Mouse (Mus musculus): ENCODE data around the gene Dad1. TPM values are rescaled to one million over a fixed set of nuclear protein-coding genes. Genes with fewer than 3 reads are reported as not detected.
A peak's percentile ranks its signal among the peaks of the same experiment; 100 is the strongest.

The Dad1 gene
- total and polyA plus RNA-seq, 3 experiments, result 17.0 to 226 (median 115) TPM

DNA sequence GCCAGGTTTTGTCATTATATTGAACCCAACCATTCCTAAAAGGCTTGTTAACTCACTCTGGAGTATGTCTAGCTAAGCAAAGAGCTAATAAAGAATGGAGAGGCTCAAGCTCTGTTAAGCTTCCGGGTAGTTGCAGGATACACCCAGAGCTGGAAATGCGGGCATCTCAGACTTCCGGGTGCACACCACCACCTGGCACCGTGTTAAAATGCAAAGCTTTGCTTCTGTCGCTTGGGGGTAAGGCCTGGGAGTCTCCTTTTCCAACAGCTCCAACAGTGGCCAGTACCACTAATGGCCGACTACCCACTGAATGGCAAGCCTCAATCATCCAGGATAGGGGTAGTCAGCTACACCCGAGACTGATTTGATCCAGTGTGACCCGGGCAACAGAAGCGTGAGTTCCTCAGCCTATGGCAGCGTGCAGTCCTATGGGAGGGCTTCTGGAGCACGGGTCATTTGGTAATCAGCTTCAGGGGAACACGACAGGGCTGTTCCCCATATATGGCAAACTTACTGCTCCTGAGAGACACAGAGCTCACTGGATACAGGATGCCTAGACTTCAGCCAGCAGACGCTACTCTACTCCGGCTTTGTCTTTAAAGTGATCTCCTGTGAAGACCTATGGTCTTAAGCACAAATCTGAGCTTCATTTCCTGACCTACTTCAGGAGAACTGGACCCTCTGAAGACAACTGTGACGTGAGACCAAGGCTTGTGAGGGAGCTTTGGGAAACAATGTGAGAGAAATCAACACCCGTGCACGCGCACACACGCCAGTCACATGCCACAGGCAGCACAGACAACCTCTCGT lies 19.5 kb downstream of the Dad1 start:
- TF ChIP-seq POLR2AphosphoS5 (IDR thresholded peaks at IDR 0.05; ENCODE audit: insufficient replicate concordance, low read depth, low read length) (no peak), CTCF (IDR thresholded peaks at IDR 0.05; ENCODE audit: low read depth, low read length) (no peak)
- H3K4me1 ChIP-seq (ENCODE audit: insufficient read depth, low read depth, low read length), result peaks cover 38% of the 10 kb centered on the region
- peaks cover 61% of the 10 kb centered on the region for H3K36me3 ChIP-seq (replicated peaks)
- ATAC-seq (ENCODE audit: extremely low read depth, insufficient number of reproducible peaks, low FRiP score, poor library complexity, severe bottlenecking) (no peak), DNase-seq (ENCODE audit: low spot score) (no peak)
- H3K4me3 ChIP-seq (ENCODE audit: low read depth, low read length), result no peak overlapping the region
- H3K27me3 ChIP-seq (ENCODE audit: insufficient read depth, low read length), result no peaks in the 10 kb centered on the region
- no peaks in the 10 kb centered on the region for H3K9me3 ChIP-seq (replicated peaks)

DNA sequence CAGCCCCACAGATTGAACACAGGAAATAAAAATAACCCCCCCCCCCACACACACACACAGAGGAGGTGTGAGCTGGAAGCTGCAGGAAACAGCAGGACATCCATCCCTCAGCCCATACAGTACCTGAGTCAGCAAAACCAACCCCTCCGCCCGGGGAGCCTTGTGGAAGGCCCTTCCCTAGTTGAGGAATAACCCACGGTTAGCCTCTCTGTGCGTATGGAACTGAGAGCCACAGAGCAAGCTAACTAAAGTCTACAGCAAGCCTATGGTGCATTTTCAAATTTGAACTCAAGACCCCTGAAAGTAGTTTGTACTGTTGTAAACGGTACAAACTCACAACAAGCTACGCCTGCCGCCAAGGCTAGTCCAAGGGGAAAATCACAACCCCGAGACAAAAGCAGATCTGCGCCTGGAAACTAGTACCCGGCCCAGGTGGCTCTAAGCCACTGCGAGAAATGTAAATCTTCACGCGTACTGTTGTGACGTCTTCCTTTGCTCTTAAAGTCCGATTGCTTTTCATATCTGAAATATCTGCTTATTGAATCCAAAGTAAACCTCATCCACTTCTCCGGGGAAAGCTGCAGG lies 20.3 kb downstream of the Dad1 start:
- H3K9me3 ChIP-seq (replicated peaks), result no peaks in the 10 kb centered on the region
- TF ChIP-seq GATA1 (IDR thresholded peaks at IDR 0.05; ENCODE audit: borderline replicate concordance, low read length) (no peak), TAL1 (conservative IDR thresholded peaks at IDR 0.05; ENCODE audit: low read depth, low read length) (no peak), CTCF (IDR thresholded peaks at IDR 0.05; ENCODE audit: low read depth, low read length) (no peak), GATA2 (IDR thresholded peaks at IDR 0.05; ENCODE audit: borderline replicate concordance, low read depth, low read length) (no peak), POLR2AphosphoS5 (IDR thresholded peaks at IDR 0.05; ENCODE audit: insufficient replicate concordance, low read depth, low read length) (no peak)
- H3K4me3 ChIP-seq (ENCODE audit: low read depth, low read length), result no peak overlapping the region; the same call in 1 of the 2 replicates
- DNase-seq (ENCODE audit: low spot score) (no peak), ATAC-seq (ENCODE audit: extremely low read depth, insufficient number of reproducible peaks, low FRiP score, poor library complexity, severe bottlenecking) (no peak)
- peaks cover 54% of the 10 kb centered on the region for H3K36me3 ChIP-seq (replicated peaks)
- H3K27me3 ChIP-seq (ENCODE audit: insufficient read depth, low read length), result no peaks in the 10 kb centered on the region
- H3K4me1 ChIP-seq (ENCODE audit: insufficient read depth, low read depth, low read length), result peaks cover 44% of the 10 kb centered on the region

DNA sequence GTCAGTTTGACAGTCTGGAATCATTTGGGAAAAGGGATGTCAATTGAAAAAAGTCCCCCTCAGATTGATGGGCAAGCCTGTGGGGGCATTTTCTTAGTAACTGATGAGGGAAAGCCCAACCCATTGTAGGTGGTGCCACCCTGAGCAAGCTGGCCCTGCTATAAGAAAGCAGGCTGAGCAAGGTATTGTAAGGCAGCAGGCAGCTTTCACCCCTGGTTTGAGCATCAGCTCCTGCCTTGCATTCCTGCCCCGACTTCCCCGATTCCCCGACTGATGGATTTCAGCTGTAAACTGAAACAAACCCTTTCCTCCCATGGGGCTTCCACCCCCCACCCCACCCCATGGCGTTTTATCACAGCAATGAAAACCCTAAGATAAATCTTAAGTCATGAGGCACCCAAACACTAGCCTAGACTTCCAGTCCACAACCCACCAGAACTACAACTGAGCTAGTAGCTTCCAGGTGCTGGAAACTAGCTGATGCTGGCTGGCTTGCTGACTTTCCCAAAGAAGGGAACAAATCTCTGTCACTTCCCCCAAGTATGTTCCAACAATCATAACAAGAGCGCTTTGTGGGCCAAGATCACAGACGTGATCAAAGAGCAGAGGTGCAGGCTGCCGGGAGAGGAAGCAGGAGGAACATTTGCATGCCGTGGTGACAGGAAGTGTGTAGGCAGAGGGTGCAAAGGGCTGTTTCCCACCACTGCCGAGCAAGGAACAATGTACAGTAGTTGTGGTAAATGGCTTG lies 20.9 kb downstream of the Dad1 start:
- peak; percentile 46 for DNase-seq (ENCODE audit: low spot score)
- H3K4me1 ChIP-seq (ENCODE audit: insufficient read depth, low read depth, low read length), result peaks cover 50% of the 10 kb centered on the region
- H3K4me3 ChIP-seq (ENCODE audit: low read depth, low read length), result peak overlapping the region; percentile 45; the same call in 1 of the 2 replicates
- H3K9me3 ChIP-seq (replicated peaks), result no peaks in the 10 kb centered on the region
- no peaks in the 10 kb centered on the region for H3K27me3 ChIP-seq (ENCODE audit: insufficient read depth, low read length)
- H3K36me3 ChIP-seq (replicated peaks), result peaks cover 49% of the 10 kb centered on the region
- peak; percentile 36 for ATAC-seq (ENCODE audit: extremely low read depth, insufficient number of reproducible peaks, low FRiP score, poor library complexity, severe bottlenecking)
- no peak for TF ChIP-seq CTCF (IDR thresholded peaks at IDR 0.05; ENCODE audit: low read depth, low read length)
- TF ChIP-seq POLR2AphosphoS5 (IDR thresholded peaks at IDR 0.05; ENCODE audit: insufficient replicate concordance, low read depth, low read length), result no peak
- no peak for TF ChIP-seq GATA2 (IDR thresholded peaks at IDR 0.05; ENCODE audit: borderline replicate concordance, low read depth, low read length)
- no peak for TF ChIP-seq TAL1 (conservative IDR thresholded peaks at IDR 0.05; ENCODE audit: low read depth, low read length)
- TF ChIP-seq GATA1 (IDR thresholded peaks at IDR 0.05; ENCODE audit: borderline replicate concordance, low read length), result no peak

DNA sequence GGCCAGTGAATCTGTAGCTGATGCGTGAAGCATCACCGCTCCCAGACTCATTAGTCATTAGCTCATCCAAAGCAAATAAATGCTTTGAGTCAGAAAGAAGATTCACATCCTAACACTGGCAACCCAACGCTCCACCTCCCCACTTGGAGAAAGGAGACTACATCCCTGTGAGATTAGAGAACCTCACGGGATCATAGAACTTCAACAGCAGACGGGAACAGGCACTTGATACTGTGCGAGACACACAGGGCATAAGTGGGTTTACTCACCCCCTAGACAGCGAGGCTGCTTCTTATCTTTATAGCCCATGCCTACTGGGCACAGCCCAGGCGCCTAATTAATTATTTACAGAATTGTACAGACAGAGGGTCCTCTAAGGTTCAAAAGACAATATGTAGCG lies 21.8 kb downstream of the Dad1 start:
- TF ChIP-seq POLR2AphosphoS5 (IDR thresholded peaks at IDR 0.05; ENCODE audit: insufficient replicate concordance, low read depth, low read length) (no peak), GATA2 (IDR thresholded peaks at IDR 0.05; ENCODE audit: borderline replicate concordance, low read depth, low read length) (no peak), GATA1 (IDR thresholded peaks at IDR 0.05; ENCODE audit: borderline replicate concordance, low read length) (no peak), TAL1 (conservative IDR thresholded peaks at IDR 0.05; ENCODE audit: low read depth, low read length) (peak; percentile 42; the same call in 1 of the 2 replicates), CTCF (IDR thresholded peaks at IDR 0.05; ENCODE audit: low read depth, low read length) (no peak)
- peak; percentile 37; the same call in 1 of the 2 replicates for ATAC-seq (ENCODE audit: extremely low read depth, insufficient number of reproducible peaks, low FRiP score, poor library complexity, severe bottlenecking)
- H3K4me1 ChIP-seq (ENCODE audit: insufficient read depth, low read depth, low read length), result peaks cover 58% of the 10 kb centered on the region

DNA sequence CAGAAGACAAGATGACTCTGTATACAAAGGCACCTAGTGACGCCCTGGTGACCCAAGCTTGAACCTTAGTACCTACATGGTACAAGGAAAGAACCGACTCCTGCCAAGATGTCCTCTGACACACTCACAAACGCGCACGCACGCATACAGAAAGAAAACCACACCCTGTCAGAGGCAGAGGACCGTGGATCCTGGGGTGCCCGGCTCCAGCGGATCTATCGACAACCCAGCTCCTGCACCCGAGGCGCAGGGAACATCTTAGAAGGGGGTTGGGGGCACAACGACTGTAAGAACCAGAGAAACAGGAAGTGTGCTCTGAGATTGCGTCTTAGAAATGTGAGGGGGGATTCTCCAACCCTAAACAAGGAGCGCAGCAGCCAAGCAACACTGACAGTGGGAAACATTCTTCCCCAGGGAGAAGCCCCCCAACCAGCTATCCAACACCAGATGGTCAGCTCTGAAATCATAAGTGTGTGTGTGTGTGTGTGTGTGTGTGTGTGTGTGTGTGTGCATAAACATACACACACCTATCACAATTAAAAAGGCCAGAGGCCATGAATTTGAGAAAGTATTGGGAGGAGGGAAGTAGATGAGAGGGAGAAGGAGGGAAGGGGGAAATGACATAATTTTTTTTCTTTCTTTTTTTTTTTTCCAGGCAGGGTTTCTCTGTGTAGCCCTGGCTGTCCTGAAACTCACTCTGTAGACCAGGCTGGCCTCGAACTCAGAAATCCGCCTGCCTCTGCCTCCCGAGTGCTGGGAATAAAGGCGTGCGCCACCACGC lies 22.5 kb downstream of the Dad1 start:
- H3K9me3 ChIP-seq (replicated peaks), result no peaks in the 10 kb centered on the region
- ATAC-seq (ENCODE audit: extremely low read depth, insufficient number of reproducible peaks, low FRiP score, poor library complexity, severe bottlenecking) (no peak), DNase-seq (ENCODE audit: low spot score) (no peak)
- peaks cover 66% of the 10 kb centered on the region for H3K4me1 ChIP-seq (ENCODE audit: insufficient read depth, low read depth, low read length)
- no peak overlapping the region; the same call in 1 of the 2 replicates for H3K4me3 ChIP-seq (ENCODE audit: low read depth, low read length)
- peaks cover 34% of the 10 kb centered on the region for H3K36me3 ChIP-seq (replicated peaks)
- H3K27me3 ChIP-seq (ENCODE audit: insufficient read depth, low read length), result no peaks in the 10 kb centered on the region
- TF ChIP-seq GATA1 (IDR thresholded peaks at IDR 0.05; ENCODE audit: borderline replicate concordance, low read length) (no peak), TAL1 (conservative IDR thresholded peaks at IDR 0.05; ENCODE audit: low read depth, low read length) (no peak), POLR2AphosphoS5 (IDR thresholded peaks at IDR 0.05; ENCODE audit: insufficient replicate concordance, low read depth, low read length) (no peak), GATA2 (IDR thresholded peaks at IDR 0.05; ENCODE audit: borderline replicate concordance, low read depth, low read length) (no peak), CTCF (IDR thresholded peaks at IDR 0.05; ENCODE audit: low read depth, low read length) (no peak)

More for the DNA sequence above, 21.8 kb downstream of the Dad1 start:
- H3K9me3 ChIP-seq (replicated peaks), result no peaks in the 10 kb centered on the region
- H3K4me3 ChIP-seq (ENCODE audit: low read depth, low read length), result peak overlapping the region; percentile 33; the same call in 1 of the 2 replicates
- DNase-seq (ENCODE audit: low spot score), result peak; percentile 46
- no peaks in the 10 kb centered on the region for H3K27me3 ChIP-seq (ENCODE audit: insufficient read depth, low read length)
- peaks cover 42% of the 10 kb centered on the region for H3K36me3 ChIP-seq (replicated peaks)

Measured in G1E (cell line).